Mouse (Mus musculus) MEL (cell line): ENCODE measurements around the gene St7.

ENCODE experiments used
- BHLHE40 ChIP-seq: IDR thresholded peaks from 2 replicates; pipeline ENCODE4 v1.6.1; 2012; ENCODE audit warnings: low read depth, mild to moderate bottlenecking, inconsistent platforms, low read length, improper control_type of control experiment, borderline replicate concordance
- CTCF ChIP-seq, 3 experiments: IDR thresholded peaks in 2 of 3; conservative IDR thresholded peaks in 1 of 3; 2 replicates each; pipeline ENCODE4 v1.5.1; 2011 to 2012; ENCODE audit warnings: low read length in 3 of 3, low read depth in 2 of 3, mild to moderate bottlenecking in 2 of 3, improper control_type of control experiment in 1 of 3, inconsistent platforms in 1 of 3, mixed read lengths in 1 of 3, moderate library complexity in 1 of 3; ENCODE audit not compliant: control insufficient read depth in 1 of 3, insufficient read depth in 1 of 3, poor library complexity in 1 of 3, severe bottlenecking in 1 of 3
- ELF1 ChIP-seq: IDR thresholded peaks from 2 replicates; pipeline ENCODE4 v1.6.1; 2014; ENCODE audit warnings: low read depth, mild to moderate bottlenecking, inconsistent platforms, low read length, improper control_type of control experiment, moderate library complexity
- EP300 ChIP-seq, 2 experiments: IDR thresholded peaks; 2 replicates each; pipeline ENCODE4 v1.6.1; 2011; ENCODE audit warnings: improper control_type of control experiment in 2 of 2, low read length in 2 of 2, low read depth in 1 of 2, mild to moderate bottlenecking in 1 of 2
- MAX ChIP-seq: IDR thresholded peaks from 2 replicates; pipeline ENCODE4 v1.6.1; 2011; ENCODE audit warnings: low read length, improper control_type of control experiment
- POLR2A ChIP-seq, 2 experiments: IDR thresholded peaks; 2 replicates each; pipeline ENCODE4 v1.6.1; 2011 to 2012; ENCODE audit warnings: low read length in 2 of 2, mild to moderate bottlenecking in 2 of 2, control low read depth in 1 of 2, improper control_type of control experiment in 1 of 2, low read depth in 1 of 2, moderate library complexity in 1 of 2; ENCODE audit not compliant: control insufficient read depth in 1 of 2, insufficient read depth in 1 of 2, poor library complexity in 1 of 2
- POLR2AphosphoS2 ChIP-seq: IDR thresholded peaks from 2 replicates; pipeline ENCODE4 v1.6.1; 2011; ENCODE audit warnings: low read length, improper control_type of control experiment
- TAL1 ChIP-seq: IDR thresholded peaks from 2 replicates; pipeline ENCODE4 v1.6.1; 2012; ENCODE audit warnings: mild to moderate bottlenecking, inconsistent platforms, low read length, moderate library complexity, mixed read lengths
- USF1 ChIP-seq: IDR thresholded peaks from 2 replicates; pipeline ENCODE4 v1.6.1; 2014; ENCODE audit warnings: low read depth, mild to moderate bottlenecking, inconsistent platforms, low read length, improper control_type of control experiment, moderate library complexity

GRCm38 (mm10) chr6:17696321-17696734 lies 3.6 kb downstream of the St7 start:
- TF ChIP-seq POLR2A (IDR thresholded peaks at IDR 0.05; ENCODE audit: control insufficient read depth in 1 of 2, insufficient read depth in 1 of 2, low read depth in 1 of 2, low read length in 2 of 2, poor library complexity in 1 of 2) (no peak), CTCF (IDR thresholded peaks at IDR 0.05 in 2 of 3, conservative IDR thresholded peaks at IDR 0.05 in 1 of 3; ENCODE audit: control insufficient read depth in 1 of 3, insufficient read depth in 1 of 3, low read depth in 2 of 3, low read length in 3 of 3, poor library complexity in 1 of 3, severe bottlenecking in 1 of 3) (peak; percentile 46 to 55 (median 54)), POLR2AphosphoS2 (no peak), EP300 (IDR thresholded peaks at IDR 0.05; ENCODE audit: low read depth in 1 of 2, low read length in 2 of 2) (no peak), TAL1 (no peak), USF1 (no peak), MAX (no peak), ELF1 (no peak), BHLHE40 (no peak)
